Mouse (Mus musculus): ENCODE measurements around the gene Rgs17.

Gene Rgs17

DNA sequence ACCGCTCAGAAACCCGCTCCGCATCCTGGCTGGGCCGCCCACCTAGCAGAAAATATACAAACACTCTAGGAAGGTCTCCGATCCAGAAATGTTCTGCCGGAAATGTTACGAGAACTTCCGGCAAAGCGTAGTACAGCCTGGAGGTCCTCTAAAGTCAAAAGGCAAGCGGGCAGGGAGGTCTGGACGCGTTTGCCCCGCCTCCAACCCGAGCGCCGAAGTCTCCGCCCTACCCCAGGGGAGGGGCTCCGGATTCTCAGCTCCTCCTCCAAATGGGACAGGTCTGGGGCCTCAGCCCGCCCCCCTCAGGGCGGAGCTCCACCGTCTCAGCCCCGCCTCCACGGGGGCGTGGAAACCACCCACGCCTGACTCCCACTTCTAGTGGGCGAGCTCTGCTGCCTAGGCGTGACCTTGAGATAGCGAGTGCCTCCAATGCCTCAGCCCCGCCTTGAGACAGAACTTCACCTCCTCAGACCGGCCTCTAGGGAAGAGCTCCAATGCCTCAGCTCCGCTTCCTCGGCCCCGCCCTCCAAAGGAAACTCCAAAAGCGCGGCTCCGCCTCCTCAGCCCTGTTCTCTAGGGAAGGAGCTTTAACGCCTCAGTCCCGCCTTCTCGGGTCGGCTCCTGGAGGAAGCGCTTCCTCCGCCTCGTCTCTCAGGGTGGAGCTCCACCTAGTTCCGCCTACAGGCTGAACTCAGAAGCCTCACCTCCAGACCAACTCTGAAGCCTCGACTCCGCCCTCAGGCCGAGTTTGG lies 98.3 kb downstream of the Rgs17 start, which contains the start of gene Mtrf1l:
Gene Mtrf1l, minus strand, starts transcription at position 171 of the 752 bp plus-strand sequence.
- peak; percentile 97 for DNase-seq (ENCODE audit: low spot score)

DNA sequence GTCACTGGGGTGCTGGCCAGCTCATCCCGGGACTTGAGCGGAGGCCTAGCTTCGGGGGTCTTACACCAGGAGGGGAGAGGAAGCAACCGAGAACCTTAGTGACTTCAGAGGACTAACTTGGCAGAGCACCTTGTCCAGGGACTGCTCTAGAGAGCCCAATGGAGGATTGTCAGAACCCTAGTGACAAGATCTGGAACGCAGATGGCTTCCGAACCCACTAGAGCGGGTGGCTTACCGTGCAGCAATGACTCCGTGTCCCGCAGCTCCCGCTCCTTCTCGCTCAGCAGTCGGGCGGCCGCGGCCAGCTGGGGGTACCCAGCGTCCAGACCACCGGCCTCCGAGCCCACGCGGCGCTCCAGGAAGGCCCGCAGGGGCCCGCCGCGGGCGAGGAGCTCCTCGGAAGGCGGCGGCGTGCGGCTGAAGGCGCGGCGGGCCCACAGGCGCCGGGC lies 98.9 kb downstream of the Rgs17 start:
- no peak for DNase-seq (ENCODE audit: low spot score)

DNA sequence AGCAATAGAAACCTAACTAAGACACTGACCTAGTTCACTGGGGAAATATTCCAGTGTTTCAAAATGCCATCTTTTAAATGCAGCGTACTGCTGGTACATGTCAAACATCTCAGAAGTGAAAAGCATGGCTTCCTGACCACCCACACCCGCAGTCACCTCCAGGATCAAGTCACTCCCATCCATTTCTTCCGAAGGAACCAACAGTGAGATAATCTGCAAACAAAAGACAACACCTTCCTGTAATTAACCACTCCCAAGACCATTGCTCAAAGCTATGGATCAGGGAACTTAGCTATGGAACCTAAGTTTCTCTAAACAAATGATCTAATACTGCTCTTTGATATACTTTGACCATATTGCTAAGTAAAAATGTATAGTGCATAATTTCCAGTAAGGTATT lies 103.4 kb downstream of the Rgs17 start:
- DNase-seq (ENCODE audit: low spot score) = no peak

DNA sequence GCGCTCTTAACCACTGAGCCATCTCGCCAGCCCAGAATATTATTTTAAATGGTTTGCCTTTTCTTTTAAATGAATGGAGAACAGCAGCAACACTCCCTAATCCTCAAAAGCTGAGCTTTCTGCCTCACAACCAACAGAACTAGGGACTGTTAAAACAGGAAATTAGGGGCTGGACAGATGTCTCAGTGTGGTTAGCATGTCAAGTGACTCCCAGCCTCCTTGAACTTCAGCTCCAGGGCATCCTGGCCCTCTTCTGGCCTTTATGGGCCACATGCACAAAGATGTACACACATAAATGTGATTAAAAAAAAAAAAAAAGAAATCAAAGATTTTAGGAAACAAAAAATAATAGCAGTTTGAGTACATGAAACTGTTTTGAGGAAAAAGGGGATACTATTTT lies 106.2 kb downstream of the Rgs17 start:
- DNase-seq (ENCODE audit: low spot score) = no peak

DNA sequence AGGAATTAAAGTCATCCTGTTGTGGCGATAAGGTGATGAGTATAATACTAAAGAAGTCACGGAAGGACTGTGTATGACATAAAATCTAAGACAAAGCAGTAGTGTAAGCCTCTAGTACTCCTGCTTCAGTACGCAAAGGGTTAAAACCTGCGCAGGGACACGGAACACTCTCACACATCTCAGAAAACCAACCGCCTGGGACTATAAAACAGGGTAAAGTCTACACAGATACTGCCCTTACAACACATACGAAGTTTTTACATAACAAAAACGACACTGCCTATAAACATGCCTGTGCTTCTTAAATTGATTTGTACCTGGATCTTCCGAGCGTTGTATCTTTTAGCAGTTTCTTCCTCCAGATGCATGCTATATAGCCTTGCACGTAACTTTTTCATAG lies 108.5 kb downstream of the Rgs17 start:
- no peak for DNase-seq (ENCODE audit: low spot score)

DNA sequence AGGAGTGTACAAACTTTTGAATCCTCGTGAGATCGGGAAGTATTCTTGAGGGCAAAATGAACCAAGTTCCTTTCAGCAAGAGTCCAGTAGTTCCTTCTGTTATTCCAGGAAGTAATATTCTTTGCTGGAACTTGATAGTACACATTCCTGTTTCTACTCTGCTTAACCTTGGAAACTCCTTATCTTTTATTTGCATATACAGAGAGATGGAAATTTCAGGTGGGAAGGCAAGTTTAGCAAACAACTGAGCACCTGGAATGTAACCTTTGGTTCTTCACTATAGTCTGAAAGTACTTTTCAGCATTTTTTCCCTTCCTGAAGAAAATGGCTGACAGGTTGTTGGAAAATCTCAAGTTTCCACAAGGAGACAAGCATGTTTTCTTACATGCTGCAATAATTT lies 114.5 kb downstream of the Rgs17 start:
- DNase-seq (ENCODE audit: low spot score) = no peak

DNA sequence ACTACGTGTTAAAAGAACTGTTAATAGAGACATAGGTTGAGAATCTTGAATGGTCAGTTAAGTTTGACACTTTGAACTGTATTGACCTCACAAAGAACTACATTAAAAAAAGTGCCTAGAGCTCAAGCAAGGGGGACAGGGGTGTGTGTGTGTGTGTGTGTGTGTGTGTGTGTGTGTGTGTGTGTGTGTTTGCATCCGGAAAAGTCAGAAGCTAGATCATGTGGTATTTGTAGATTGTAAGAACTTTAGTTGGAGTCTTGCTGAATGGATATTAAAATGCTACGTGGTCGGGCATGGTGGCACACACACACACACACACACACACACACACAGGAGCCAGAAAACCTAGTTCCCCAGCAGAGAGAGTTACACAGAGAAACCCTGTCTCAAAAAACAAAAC lies 115.2 kb downstream of the Rgs17 start:
- DNase-seq (ENCODE audit: low spot score) = no peak

DNA sequence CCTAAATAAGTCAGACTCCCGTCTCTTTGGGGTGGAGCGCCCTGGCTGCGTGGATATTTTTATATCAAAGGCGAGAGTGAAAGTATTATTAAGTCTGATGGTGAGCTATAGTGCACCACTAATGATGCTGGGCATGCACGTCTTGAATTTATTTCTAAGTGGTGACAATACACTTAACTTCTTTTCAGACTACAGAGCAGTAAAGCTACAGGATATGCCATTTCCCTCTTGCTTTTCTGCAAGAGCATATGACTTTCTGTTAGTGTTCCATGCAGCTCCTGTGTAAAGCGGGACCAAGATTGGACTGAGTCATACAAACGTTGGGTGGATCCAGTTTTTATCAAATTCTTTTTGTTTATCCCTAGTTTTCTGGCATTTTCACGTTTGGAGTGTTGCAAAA lies 115.8 kb downstream of the Rgs17 start:
- no peak for DNase-seq (ENCODE audit: low spot score)

DNA sequence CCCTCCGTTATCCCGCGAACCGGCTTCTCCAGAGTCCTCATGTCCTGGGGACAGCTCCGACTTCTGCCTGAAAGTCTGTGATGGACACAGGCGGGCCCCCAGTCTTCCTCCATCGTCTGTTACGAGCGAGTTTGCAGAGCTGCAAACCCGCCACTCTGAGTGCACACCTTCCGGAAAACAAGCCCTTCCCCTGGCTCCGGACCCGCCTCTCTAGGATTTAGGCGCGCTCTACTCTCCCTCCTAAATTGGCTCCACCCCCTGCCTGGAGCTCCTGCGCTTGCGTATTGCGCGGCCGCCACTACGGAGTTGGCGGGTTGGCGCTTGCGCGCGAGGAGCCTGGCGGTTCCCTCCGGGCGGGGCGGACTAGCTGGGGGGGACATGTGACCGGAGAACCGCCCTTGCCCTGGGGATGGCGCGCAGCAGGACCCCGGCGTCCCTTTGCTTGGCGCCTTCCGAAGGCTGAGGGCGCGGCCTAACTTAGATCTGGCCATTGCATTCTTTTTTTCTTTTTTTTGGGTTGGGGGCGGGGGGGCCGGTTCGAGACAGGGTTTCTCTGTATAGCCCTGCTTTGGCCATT lies 116.4 kb downstream of the Rgs17 start:
- DNase-seq (ENCODE audit: low spot score) = peak; percentile 96

DNA sequence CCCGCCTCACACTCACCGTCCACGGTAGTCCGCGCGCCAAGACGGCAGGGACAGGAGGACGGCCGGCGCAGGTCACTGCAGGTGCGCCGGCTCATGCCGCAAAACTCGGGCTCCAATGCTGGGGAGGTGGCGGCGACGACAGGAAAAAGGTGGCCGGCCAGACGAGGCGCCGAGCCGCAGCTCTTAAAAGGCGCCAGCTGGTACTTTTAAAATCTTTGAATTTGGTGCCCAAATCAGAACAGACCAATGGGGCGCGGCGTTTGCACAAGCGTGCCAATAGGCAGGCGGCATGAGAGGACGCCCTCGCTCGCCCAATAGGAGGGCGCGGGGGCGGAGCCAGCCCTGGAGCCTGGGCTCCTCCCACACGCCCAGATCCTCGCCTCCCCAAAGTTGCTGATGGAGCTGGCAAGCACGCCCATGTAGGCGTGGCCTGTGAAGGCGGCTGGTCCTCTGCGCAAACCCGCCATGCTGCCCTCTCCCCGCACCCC lies 116.9 kb downstream of the Rgs17 start, which contains the start of gene Fbxo5:
Gene Fbxo5, minus strand, starts transcription at position 358 of the 488 bp plus-strand sequence.
- DNase-seq (ENCODE audit: low spot score) = peak; percentile 97

DNA sequence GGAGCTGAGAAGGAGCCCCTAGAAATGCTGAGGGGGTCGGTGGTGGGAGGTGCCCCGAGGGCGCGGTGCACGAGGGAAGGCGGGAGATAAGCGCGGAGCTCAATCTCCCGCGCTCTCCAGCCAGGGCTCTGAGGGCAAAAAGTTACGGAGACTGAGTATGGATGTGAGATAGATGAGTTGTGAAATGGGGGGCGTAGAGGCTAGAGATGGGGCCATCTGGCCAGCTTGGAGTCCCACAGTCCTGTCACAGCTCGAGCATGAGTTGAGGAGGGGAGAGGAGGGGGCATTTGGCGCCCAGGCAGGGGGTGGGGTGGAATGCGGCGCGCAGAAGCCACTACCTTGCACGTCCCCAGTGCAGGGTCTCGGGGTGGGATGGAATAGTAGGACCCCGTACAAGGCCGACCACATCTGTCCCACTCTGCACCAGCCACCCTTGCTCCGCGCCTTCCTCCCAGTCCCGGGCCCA lies 117.5 kb downstream of the Rgs17 start:
- peak; percentile 56 for DNase-seq (ENCODE audit: low spot score)

DNA sequence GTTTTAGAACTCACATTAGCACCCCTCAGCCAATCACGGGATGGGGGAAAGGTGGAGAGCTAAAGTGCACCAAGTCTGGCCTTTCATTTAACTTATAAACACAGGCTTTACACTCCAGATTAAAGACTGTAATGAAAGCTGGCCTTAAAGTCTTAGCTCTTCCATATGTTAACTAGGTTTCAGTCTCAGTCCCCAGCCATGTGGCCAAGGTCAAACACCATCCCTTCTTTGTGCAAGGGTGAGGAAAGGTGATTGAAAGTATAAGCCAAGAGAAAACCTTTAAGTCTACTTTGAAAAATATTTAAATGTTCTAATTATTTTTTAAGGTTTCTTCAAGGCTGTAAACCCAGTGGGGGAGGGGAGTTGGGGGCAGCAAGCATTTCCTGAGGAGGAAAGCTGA lies 118.5 kb downstream of the Rgs17 start:
- no peak for DNase-seq (ENCODE audit: low spot score)

DNA sequence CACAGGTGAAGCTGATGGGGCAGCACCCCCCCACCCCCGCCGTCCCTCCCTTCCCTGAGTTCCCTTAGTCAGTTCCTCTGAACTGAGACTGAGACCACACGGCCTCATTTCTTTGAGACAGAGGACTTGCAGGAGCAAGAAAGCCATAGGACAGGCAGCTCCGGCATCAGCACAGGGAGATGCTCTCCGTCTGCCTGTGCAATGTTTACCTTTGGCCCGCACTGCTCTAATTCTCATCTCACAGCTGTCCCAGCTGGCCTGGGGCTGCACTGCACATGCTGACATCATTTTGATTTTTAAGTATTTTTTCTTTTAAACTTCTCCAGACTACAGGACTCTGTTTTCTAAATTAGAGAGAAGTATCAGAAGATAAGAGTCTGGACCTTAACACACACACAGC lies 119.3 kb downstream of the Rgs17 start:
- DNase-seq (ENCODE audit: low spot score) = peak; percentile 35

DNA sequence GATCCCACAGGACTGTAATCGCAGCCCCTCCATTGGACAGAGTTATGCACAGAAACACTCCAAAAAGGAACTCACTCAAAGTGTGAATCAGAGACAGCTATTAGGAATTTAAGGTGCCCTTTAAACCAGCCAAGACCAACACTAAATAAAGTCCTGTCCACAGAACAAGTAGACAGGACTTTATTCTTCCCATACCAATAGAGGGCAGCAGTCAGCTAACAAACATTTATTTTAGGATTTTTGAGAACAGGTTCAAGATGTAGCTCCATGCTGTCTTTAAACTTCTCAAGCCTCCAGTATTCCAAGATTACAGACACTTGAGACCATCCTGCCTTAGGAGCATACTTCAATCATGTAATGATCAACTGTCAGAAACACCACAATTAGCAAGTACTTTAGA lies 121.7 kb downstream of the Rgs17 start:
- no peak for DNase-seq (ENCODE audit: low spot score)

DNA sequence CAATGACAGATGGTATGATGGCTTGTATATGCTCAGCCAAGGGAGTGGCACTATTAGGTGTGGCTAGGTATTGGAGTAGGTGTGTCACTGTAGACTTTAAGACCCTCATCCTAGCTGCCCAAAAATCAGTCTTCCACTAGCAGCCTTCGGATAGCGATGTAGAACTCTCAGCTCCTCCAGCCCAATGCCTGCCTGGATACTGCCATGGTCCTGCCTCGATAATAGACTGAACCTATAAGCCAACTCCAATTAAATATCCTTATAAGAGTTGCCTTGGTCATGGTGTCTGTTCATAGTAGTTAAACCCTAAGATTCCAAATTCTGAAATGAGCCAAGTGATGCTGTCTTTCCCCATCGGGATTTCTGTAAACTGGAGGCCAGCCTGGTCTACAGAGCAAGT lies 124.1 kb downstream of the Rgs17 start:
- no peak for DNase-seq (ENCODE audit: low spot score)

DNA sequence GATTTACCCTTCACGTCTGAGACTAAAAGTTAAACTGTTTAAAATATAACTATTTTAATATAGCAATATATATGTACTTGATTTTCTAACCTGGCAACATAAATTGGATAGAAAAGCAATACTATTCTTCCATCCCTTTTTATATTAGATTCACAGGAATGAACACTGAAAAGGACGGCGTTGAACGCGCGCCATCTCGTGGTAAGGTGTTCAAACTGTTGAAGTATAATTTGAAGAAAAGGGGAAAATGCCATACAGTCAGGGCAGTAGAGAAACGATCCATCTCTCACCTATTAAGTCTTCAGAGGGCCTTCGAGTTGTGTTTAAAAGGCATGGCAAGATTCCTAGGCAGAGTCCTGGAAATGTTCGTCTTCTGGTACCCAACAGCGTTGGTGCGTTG lies 131.5 kb downstream of the Rgs17 start:
- peak; percentile 81 for DNase-seq (ENCODE audit: low spot score)

DNA sequence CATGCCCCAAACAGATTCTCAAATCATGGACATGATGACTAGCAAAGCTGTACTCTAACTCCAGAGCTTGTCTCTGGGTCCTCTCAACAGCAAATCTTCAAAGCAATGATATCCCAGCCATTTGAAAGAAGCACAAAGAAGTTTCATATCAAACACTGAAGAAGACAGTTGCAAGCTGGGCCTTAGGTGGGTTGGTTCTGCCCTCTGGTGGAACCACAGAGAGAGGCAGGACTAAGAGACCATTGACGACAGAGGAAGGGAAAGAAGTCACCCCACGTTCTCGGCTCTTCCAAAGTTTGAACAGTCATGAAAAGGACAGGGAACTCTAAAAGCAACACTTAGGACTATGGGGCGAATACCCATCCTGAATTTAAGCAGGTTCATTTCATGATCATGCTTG lies 135.3 kb downstream of the Rgs17 start:
- peak; percentile 51 for DNase-seq (ENCODE audit: low spot score)
